Mouse (Mus musculus): ENCODE measurements at regions not wholly inside any gene's neighbourhood (a gene's known extent, or its start where the extent isn't known, plus 50 kb on each side); places are given as distances from the start of the nearest gene placed in this dataset.
"Not testable (repeated sequence)": the region's sequence is repeated elsewhere in the genome, so short reads cannot be mapped to it uniquely, and the experiment has no call there.

DNA sequence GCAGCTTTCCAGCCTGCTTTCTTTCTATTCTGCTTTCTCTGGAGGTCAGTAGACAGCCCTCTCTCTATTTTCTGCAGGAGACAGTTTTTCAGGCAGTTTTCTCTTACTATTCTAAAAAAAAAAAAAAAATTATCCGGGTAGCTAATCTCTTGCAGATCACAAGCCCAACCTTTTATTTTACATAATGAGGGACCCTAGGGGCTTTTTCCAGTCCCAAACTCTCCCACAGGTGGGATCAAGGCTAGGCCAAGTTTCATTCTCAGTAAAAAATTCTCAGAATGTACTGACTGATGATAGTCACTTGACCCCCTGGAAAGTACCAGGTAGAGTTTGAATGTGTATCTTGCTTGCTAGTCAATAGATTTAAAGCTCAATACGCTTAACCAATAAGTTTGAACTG, 705.7 kb downstream of the Trib2 start:
- no peak for ATAC-seq

GRCm38 (mm10) chr12:15104876-15105275, 711.8 kb downstream of the Trib2 start:
- ATAC-seq: no peak

DNA sequence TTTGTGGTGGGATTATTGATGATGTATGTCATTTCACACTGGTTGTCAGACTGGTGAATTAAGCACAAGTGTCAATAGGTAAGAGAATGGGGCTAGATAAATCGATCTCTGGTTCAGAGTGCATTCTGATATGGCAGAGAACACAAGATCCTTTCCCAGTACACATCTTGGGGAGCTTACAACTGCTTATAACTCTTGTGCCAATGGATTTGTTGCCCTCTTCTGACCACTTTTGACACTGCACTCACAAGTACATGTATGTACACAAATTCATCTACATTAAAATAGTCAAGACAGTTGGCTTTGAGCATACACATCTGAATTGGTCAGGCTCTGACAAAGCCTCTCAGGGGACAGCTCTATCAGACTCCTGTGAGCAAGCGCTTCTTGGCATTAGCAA, 738.1 kb downstream of the Trib2 start:
- ATAC-seq: no peak

GRCm38 (mm10) chr12:15064351-15064750, 752.4 kb downstream of the Trib2 start:
- ATAC-seq: no peak

DNA sequence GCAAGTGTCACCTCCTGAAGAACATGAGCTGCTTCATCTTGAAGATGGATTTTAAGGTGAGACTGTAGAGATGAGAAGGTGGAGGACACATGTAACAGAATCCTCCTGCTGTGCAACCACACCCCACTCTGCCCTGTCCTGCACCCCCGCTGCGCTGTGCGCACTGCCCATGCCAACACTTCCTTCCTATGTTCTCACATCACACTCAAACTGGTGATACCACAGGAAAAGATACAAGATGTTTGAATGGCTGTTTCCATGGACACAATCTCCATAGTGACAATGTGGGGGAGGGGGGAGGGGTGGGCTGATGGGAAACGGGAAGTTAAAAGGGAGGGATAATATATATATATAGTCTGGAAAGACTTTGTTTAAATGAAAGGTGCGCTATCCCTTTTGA, 765.3 kb downstream of the Trib2 start:
- no peak for ATAC-seq

GRCm38 (mm10) chr12:15043264-15043663, 773.5 kb downstream of the Trib2 start:
- no peak for ATAC-seq

- ATAC-seq: no peak
Measured at GRCm38 (mm10) chr12:15011091-15011490, 805.6 kb downstream of the Trib2 start.

DNA sequence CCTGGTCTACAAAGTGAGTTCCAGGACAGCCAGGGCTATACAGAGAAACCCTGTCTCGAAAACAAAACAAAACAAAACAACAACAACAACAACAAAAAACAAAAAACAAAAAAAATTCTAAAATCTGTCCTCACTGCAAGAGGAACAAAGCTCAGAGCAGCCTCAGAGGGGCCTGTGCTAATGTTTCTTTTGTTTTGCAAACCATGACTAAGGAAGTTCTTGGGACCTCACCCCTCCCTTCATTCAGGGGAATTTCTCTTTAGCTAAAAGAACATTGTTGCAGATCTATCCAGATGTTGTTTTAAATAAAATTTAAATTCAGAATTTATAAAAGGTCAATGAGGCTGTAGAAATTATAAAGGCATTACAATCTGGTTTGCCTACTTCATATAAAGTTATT, 814.3 kb downstream of the Trib2 start:
- not testable (repeated sequence) for ATAC-seq

All from inflammation-experienced regulatory T-cells, adult 6 months (primary cell).